Mouse (Mus musculus): Measurements from ENCODE around the gene St6galnac4. TPM values are rescaled to one million over a fixed set of nuclear protein-coding genes. Genes with fewer than 3 reads are reported as not detected.

St6galnac4 gene
- polyA plus RNA-seq, 1 experiment from 2014 or later: 29.9 TPM

DNA sequence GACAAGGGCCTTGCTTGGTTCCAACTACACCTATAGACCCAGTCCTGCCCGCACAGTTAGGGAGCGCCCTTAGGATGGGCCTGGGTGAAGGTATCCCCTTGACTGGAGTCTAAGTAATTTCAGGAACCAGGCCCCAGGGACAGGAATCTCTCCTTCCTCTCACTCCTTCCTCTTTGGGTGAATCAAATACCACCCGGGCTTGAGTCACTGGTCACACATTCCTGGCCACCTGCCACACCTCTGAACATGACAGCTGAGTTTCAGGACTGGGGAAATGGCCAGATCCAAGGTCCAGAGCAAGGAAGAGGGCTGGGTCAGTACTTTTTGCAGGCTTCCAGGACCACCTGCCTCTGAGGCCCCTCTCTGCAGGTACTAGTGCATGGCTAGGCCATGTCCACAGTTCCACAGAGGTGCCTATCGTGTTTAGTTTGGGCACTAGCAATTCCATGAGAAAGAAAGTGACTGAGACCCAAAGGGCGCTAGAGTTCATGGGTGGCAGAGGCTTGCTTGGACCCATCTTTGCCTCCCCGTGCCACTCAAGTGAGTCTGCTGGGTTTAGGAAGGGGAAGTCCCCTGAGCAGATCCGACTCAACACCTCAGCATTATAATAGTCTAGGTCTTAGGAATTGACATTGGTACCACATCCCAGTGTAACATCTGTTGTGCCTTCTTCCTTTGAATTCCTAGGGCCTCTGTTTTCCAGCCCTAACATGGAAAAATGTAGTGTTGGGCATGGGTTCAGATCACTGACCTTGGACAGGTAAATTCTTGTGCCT, 38.7 kb upstream of the St6galnac4 start:
- 88% methylated on average over 7 of the region's 7 CpGs for WGBS
- Histone ChIP-seq H3K9me3 (no peaks in the 10 kb centered on the region), H3K27ac (no peak overlapping the region), H3K36me3 (peaks cover 28% of the 10 kb centered on the region), H3K27me3 (no peaks in the 10 kb centered on the region), H3K9ac (replicated peaks) (no peak overlapping the region), H3K4me1 (replicated peaks) (peaks cover 21% of the 10 kb centered on the region), H3K4me2 (no peak overlapping the region), H3K4me3 (replicated peaks) (no peak overlapping the region)
- no peak for ATAC-seq (ENCODE audit: insufficient number of reproducible peaks, insufficient read depth, low FRiP score, low TSS enrichment, low read depth)

DNA sequence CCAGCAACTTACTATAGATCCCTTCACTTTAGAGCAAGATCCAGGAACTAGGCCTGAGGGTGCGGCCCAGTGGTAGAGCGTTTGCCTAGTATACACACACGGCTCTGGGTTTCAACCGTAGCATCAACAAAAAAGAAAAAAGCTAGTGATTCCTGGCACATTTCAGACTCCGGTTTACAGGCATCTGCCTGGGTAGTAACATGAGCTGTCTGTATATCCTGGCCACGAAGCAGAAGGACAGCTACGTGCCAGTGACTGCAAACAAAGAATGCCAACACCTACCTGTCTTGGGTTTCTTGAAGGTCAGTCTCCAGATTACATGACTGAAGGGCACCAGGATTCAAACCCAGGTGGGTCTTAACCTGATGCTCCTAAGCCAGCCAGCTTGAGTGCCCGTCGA, 37.7 kb upstream of the St6galnac4 start:
- Histone ChIP-seq H3K9me3 (no peaks in the 10 kb centered on the region), H3K4me1 (replicated peaks) (peaks cover 21% of the 10 kb centered on the region), H3K27ac (peak overlapping the region; percentile 75; the same call in 1 of the 2 replicates), H3K36me3 (peaks cover 28% of the 10 kb centered on the region), H3K9ac (replicated peaks) (0 out of 2 replicates have a peak overlapping the region, but pooled peaks have one; percentile 12), H3K4me2 (no peak overlapping the region), H3K27me3 (no peaks in the 10 kb centered on the region), H3K4me3 (replicated peaks) (no peak overlapping the region)
- WGBS: 82% methylated on average over 9 of the region's 9 CpGs
- ATAC-seq (ENCODE audit: insufficient number of reproducible peaks, insufficient read depth, low FRiP score, low TSS enrichment, low read depth): no peak

DNA sequence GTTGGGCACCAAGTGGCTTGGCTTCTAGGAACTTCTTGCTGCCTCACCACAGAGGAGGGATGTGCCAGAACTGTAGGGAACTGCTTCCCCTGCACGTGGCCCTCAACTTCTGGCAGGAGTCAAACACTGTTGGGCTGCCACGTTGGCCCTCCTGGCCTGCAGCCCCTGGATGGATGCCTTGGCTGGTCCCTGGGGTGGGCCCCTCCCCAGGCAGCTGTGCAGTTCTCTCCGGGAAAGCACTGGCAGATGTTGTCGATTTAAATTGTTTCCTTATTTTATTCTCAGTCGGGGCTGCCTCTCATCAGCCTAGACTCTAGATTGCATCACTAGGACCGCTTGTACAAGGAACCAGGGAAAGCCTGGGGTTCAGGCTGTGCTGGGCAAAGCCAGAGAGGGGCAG, 37.1 kb upstream of the St6galnac4 start:
- no peak overlapping the region for H3K4me3 ChIP-seq (replicated peaks)
- ATAC-seq (ENCODE audit: insufficient number of reproducible peaks, insufficient read depth, low FRiP score, low TSS enrichment, low read depth): 0 out of 2 replicates have a peak, but pooled peaks have one; percentile 26
- peak overlapping the region; percentile 75 for H3K27ac ChIP-seq
- WGBS: 39% methylated on average over 6 of the region's 6 CpGs
- no peaks in the 10 kb centered on the region for H3K27me3 ChIP-seq
- no peaks in the 10 kb centered on the region for H3K9me3 ChIP-seq
- no peak overlapping the region for H3K4me2 ChIP-seq
- peaks cover 21% of the 10 kb centered on the region for H3K4me1 ChIP-seq (replicated peaks)
- H3K9ac ChIP-seq (replicated peaks): no peak overlapping the region
- H3K36me3 ChIP-seq: peaks cover 28% of the 10 kb centered on the region

DNA sequence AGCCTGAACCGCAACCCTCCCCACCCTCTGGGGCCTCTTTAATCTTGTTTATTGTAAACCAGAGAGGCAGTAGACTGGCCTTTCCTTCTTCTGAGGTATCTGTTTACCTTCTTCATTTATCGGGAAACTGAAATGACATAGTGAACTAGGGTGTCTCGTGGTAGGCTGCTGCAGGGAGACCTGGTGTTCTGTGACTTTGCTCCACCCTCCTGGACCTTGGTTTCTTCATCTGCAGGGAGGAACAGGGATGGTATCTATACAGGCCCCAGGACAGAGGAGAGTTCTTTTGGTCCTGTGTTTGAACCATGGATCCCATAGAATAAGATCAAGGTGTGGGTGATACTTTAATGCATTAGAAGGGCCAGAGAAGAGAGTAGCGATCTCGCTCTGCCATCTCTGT, 35.7 kb upstream of the St6galnac4 start:
- Histone ChIP-seq H3K4me1 (replicated peaks) (peaks cover 31% of the 10 kb centered on the region), H3K9ac (replicated peaks) (no peak overlapping the region)

DNA sequence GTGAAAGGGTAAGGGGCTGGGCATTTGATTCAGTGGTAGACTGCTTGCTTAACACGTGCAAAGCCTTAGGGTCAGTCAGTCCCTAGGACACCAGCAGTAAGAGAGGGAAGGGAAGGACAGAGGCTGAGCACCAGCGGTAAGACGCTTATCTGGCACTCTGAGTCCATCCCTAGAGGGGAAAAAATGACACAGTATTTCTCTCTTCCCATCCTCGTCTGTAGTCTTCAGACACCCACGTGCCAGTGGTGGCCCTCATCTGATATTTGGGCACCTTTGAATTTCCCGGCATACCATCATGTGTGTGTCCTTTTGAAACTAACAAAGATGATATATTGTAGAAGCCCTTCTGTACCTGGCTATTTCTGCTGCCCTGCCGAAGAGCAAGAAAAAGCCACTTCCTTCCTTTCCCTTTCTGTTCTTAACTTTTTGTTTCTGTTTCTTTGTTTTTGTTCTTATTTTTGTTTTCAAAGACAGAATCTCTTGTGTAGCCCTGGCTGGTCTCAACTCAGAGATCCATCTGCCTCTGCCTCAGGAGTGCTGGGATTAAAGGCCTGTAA, 33.2 kb upstream of the St6galnac4 start:
- WGBS: 88% methylated on average over 7 of the region's 7 CpGs
- Histone ChIP-seq H3K36me3 (peaks cover 22% of the 10 kb centered on the region), H3K27me3 (no peaks in the 10 kb centered on the region), H3K27ac (no peak overlapping the region), H3K9me3 (no peaks in the 10 kb centered on the region), H3K9ac (replicated peaks) (no peak overlapping the region), H3K4me1 (replicated peaks) (peaks cover 40% of the 10 kb centered on the region), H3K4me2 (no peak overlapping the region), H3K4me3 (replicated peaks) (no peak overlapping the region)
- ATAC-seq (ENCODE audit: insufficient number of reproducible peaks, insufficient read depth, low FRiP score, low TSS enrichment, low read depth): no peak

More for the DNA sequence above, 35.7 kb upstream of the St6galnac4 start:
- H3K9me3 ChIP-seq: no peaks in the 10 kb centered on the region
- H3K36me3 ChIP-seq: peaks cover 24% of the 10 kb centered on the region
- WGBS: 71% methylated on average over 5 of the region's 5 CpGs
- no peak overlapping the region for H3K4me3 ChIP-seq (replicated peaks)
- H3K27ac ChIP-seq: no peak overlapping the region
- ATAC-seq (ENCODE audit: insufficient number of reproducible peaks, insufficient read depth, low FRiP score, low TSS enrichment, low read depth): no peak
- H3K27me3 ChIP-seq: no peaks in the 10 kb centered on the region
- no peak overlapping the region for H3K4me2 ChIP-seq

DNA sequence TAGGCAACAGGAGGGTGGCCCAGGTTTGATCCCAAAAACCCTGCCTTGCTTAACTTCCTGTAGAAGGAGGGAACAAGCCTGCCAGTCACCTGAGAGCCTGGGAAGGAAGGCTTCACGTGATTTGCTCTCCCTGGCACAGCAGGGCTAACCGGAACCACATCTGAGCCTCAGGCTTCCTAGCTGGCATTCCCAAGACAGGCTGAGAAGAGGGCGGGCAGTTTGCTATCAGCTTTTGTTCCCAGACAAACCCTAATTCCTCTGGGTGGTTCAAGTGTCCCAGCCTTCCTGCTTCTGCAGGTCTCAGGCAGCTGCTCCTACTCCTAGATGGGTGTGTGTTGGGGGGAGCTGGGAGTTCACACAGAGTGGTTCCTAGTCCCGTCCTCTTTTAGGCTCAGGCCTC, 31.4 kb upstream of the St6galnac4 start:
- H3K27me3 ChIP-seq: no peaks in the 10 kb centered on the region
- H3K4me2 ChIP-seq: no peak overlapping the region
- no peak overlapping the region for H3K9ac ChIP-seq (replicated peaks)
- H3K4me1 ChIP-seq (replicated peaks): peaks cover 23% of the 10 kb centered on the region; the same call in 1 of the 2 replicates
- H3K4me3 ChIP-seq (replicated peaks): no peak overlapping the region
- 67% methylated on average over 4 of the region's 4 CpGs for WGBS
- ATAC-seq (ENCODE audit: insufficient number of reproducible peaks, insufficient read depth, low FRiP score, low TSS enrichment, low read depth): no peak
- peak overlapping the region; percentile 47 for H3K27ac ChIP-seq
- no peaks in the 10 kb centered on the region for H3K9me3 ChIP-seq
- peaks cover 39% of the 10 kb centered on the region for H3K36me3 ChIP-seq

DNA sequence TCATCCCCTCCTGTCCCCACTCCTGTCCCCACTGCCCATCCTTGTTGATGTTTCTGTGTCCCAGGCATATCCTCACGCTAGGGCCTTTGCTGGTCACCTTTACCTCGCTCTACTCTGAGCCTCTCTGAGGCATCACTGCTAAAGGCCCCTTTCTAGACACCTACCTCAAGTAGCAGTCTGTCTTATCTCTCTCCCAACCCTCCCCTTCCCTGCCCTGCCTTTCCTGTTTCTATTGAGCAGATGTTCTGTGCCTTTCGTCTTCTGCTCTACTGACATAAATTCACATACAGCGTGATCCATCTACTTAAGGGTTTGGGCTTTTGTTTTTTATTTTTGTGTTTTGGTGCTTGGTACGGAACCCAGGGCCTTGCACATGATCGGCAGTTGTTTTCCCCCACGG, 30.9 kb upstream of the St6galnac4 start:
- Histone ChIP-seq H3K4me1 (replicated peaks) (peaks cover 19% of the 10 kb centered on the region; the same call in 1 of the 2 replicates), H3K9me3 (no peaks in the 10 kb centered on the region), H3K36me3 (peaks cover 44% of the 10 kb centered on the region), H3K27me3 (no peaks in the 10 kb centered on the region), H3K9ac (replicated peaks) (no peak overlapping the region), H3K4me3 (replicated peaks) (no peak overlapping the region), H3K4me2 (no peak overlapping the region), H3K27ac (no peak overlapping the region)
- 82% methylated on average over 7 of the region's 7 CpGs for WGBS
- ATAC-seq (ENCODE audit: insufficient number of reproducible peaks, insufficient read depth, low FRiP score, low TSS enrichment, low read depth): no peak

DNA sequence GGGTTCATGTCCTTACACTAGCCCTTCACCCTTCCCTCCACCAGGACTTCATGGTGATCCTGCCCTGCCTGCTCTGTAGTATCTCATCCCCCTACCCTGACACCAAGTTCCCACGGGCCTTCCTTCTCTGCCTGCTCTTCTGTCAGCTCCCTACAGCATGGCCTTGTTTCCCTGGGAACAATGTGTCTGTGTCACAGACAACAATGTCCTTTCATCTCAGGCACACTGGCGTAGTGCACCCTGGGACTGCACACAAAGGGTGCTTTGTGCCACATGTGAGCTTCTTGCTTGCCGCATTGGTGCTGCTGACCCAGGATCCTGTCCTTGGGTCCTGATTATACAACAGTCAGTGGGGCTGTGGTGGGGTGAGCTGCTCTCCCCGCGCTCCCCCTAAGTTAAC, 27.3 kb upstream of the St6galnac4 start:
- no peak overlapping the region for H3K9ac ChIP-seq (replicated peaks)
- no peaks in the 10 kb centered on the region for H3K27me3 ChIP-seq
- 74% methylated on average over 5 of the region's 5 CpGs for WGBS
- no peaks in the 10 kb centered on the region for H3K9me3 ChIP-seq
- peak overlapping the region; percentile 42; the same call in 1 of the 2 replicates for H3K27ac ChIP-seq
- ATAC-seq (ENCODE audit: insufficient number of reproducible peaks, insufficient read depth, low FRiP score, low TSS enrichment, low read depth): 0 out of 2 replicates have a peak, but pooled peaks have one; percentile 12
- H3K36me3 ChIP-seq: peaks cover 75% of the 10 kb centered on the region
- H3K4me2 ChIP-seq: no peak overlapping the region
- peaks cover 19% of the 10 kb centered on the region; the same call in 1 of the 2 replicates for H3K4me1 ChIP-seq (replicated peaks)
- H3K4me3 ChIP-seq (replicated peaks): no peak overlapping the region

DNA sequence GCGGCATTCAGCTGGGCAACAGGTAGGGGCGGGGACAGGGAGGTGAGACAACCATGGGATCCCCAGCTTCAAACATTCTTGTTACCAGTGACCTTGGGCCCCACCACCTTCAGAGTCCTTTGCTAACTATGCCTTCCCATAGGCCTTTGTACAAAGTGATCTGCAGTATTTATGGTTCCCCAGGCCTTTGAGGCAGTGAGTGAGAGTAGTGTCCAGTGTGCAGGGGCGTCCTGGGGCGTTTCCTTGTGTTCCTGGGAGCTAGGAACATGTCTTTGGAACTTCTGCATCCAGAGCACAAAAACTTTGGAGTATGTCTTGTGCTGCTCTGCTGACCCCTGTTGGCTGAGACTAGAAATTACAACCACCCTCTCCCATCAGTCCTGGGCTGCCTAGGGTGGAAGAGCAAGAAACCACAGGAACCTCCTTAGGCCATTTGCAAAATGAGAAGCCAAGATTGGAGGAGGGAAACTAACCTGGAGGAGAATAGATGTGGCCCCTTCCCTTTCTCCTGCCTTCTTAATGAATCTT, 20.3 kb upstream of the St6galnac4 start:
- Histone ChIP-seq H3K4me2 (no peak overlapping the region), H3K4me1 (replicated peaks) (peaks cover 5% of the 10 kb centered on the region), H3K9ac (replicated peaks) (no peak overlapping the region), H3K9me3 (no peaks in the 10 kb centered on the region), H3K27ac (no peak overlapping the region), H3K36me3 (peaks cover 72% of the 10 kb centered on the region), H3K27me3 (no peaks in the 10 kb centered on the region), H3K4me3 (replicated peaks) (no peak overlapping the region)
- 47% methylated on average over 4 of the region's 4 CpGs for WGBS
- no peak for ATAC-seq (ENCODE audit: insufficient number of reproducible peaks, insufficient read depth, low FRiP score, low TSS enrichment, low read depth)

DNA sequence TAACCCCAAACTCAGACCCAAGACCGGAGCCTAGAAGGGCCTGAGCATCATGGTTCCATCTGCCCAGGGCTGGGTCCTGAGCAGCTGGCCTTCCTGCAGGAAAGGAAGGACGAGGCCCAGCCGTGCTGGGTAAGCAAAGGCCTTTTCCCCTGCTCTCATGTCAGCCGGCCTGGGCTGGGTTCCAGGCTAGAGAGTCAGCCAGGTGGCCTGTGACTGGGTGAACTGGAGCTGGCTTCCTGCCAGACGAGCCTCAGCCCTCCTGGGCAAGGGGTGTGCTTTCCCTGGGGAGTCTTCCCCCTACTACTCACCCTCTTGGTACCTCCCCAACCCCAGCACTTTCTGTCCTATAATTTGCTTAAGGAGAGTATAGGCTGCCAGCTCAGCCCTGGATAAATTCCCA, 18.7 kb upstream of the St6galnac4 start:
- no peak overlapping the region for H3K27ac ChIP-seq
- no peak overlapping the region for H3K4me3 ChIP-seq (replicated peaks)
- peaks cover 12% of the 10 kb centered on the region for H3K4me1 ChIP-seq (replicated peaks)
- H3K9me3 ChIP-seq: no peaks in the 10 kb centered on the region
- WGBS: 77% methylated on average over 5 of the region's 5 CpGs
- no peaks in the 10 kb centered on the region for H3K27me3 ChIP-seq
- H3K36me3 ChIP-seq: peaks cover 70% of the 10 kb centered on the region
- H3K4me2 ChIP-seq: no peak overlapping the region
- ATAC-seq (ENCODE audit: insufficient number of reproducible peaks, insufficient read depth, low FRiP score, low TSS enrichment, low read depth): no peak
- no peak overlapping the region for H3K9ac ChIP-seq (replicated peaks)

DNA sequence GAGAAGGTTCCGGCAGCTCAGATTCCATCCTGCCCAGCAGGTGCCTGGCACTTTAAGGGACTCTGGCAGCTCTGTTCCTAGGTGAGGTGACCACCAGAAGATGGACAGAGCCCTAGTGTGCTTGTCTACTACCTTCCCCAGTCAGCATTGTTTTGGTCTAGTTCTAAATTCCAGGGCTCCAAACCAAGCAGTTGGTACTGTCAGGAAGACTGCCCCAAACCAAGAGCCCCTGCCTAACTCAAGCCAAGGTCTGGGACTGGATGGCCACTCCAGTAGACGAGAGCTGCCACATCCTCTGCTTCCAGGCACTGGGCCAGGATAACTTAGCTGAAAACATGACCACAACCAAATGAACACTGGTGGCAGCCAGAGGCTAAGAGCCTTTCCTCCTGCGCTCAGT, 18.0 kb upstream of the St6galnac4 start:
- H3K36me3 ChIP-seq: peaks cover 64% of the 10 kb centered on the region
- peaks cover 12% of the 10 kb centered on the region for H3K4me1 ChIP-seq (replicated peaks)
- H3K9me3 ChIP-seq: no peaks in the 10 kb centered on the region
- H3K27me3 ChIP-seq: no peaks in the 10 kb centered on the region
- 91% methylated on average over 3 of the region's 3 CpGs for WGBS
- no peak overlapping the region for H3K27ac ChIP-seq
- no peak overlapping the region for H3K4me2 ChIP-seq
- H3K9ac ChIP-seq (replicated peaks): no peak overlapping the region
- no peak for ATAC-seq (ENCODE audit: insufficient number of reproducible peaks, insufficient read depth, low FRiP score, low TSS enrichment, low read depth)
- no peak overlapping the region for H3K4me3 ChIP-seq (replicated peaks)
